Mouse (Mus musculus) testis, postnatal 14 days (tissue): ENCODE measurements at regions not wholly inside any gene's neighbourhood (a gene's known extent, or its start where the extent isn't known, plus 50 kb on each side); places are given as distances from the start of the nearest gene placed in this dataset.

Source experiments
- DNase-seq: peaks from one replicate; pipeline ENCODE4 v3.0.0; 2021; ENCODE audit warnings: low spot score

GRCm38 (mm10) chr3:33902431-33902830 is 58.3 kb upstream of the Ccdc39 start:
- no peak for DNase-seq

GRCm38 (mm10) chr3:33903326-33903725 is 59.2 kb upstream of the Ccdc39 start:
- DNase-seq, result peak; percentile 8

GRCm38 (mm10) chr3:33903816-33904215 is 59.7 kb upstream of the Ccdc39 start:
- no peak for DNase-seq

GRCm38 (mm10) chr3:33904854-33905678 is 61.0 kb upstream of the Ccdc39 start:
- DNase-seq, result peak; percentile 30

- DNase-seq, result no peak
Measured at GRCm38 (mm10) chr3:33905679-33906007, 61.5 kb upstream of the Ccdc39 start.

GRCm38 (mm10) chr3:33907061-33907460 is 63.0 kb upstream of the Ccdc39 start:
- no peak for DNase-seq

- no peak for DNase-seq
Measured at GRCm38 (mm10) chr3:33911559-33911958, 67.4 kb upstream of the Ccdc39 start.

GRCm38 (mm10) chr3:33913470-33913869 is 69.4 kb upstream of the Ccdc39 start:
- DNase-seq, result no peak

- DNase-seq, result no peak
Measured at GRCm38 (mm10) chr3:33914386-33914785, 70.3 kb upstream of the Ccdc39 start.

- no peak for DNase-seq
Measured at GRCm38 (mm10) chr3:33915777-33916176, 71.7 kb upstream of the Ccdc39 start.

- peak; percentile 33 for DNase-seq
Measured at GRCm38 (mm10) chr3:33916318-33916717, 72.2 kb upstream of the Ccdc39 start.

- DNase-seq, result no peak
Measured at GRCm38 (mm10) chr3:33916818-33917217, 72.7 kb upstream of the Ccdc39 start.

GRCm38 (mm10) chr3:33918785-33919184 is 74.7 kb upstream of the Ccdc39 start:
- DNase-seq, result peak; percentile 73

- no peak for DNase-seq
Measured at GRCm38 (mm10) chr3:33925072-33925471, 81.0 kb upstream of the Ccdc39 start.

- DNase-seq, result peak; percentile 43
Measured at GRCm38 (mm10) chr3:33955064-33955463, 64.7 kb upstream of the Fxr1 start.

- peak; percentile 62 for DNase-seq
Measured at GRCm38 (mm10) chr3:33955854-33956624, 63.7 kb upstream of the Fxr1 start.

- DNase-seq, result no peak
Measured at GRCm38 (mm10) chr3:33956625-33957023, 63.1 kb upstream of the Fxr1 start.

GRCm38 (mm10) chr3:33957676-33958075 is 62.1 kb upstream of the Fxr1 start:
- no peak for DNase-seq

- no peak for DNase-seq
Measured at GRCm38 (mm10) chr3:33958216-33958615, 61.5 kb upstream of the Fxr1 start.

- DNase-seq, result no peak
Measured at GRCm38 (mm10) chr3:33960211-33960610, 59.5 kb upstream of the Fxr1 start.

- DNase-seq, result no peak
Measured at GRCm38 (mm10) chr3:33962938-33963337, 56.8 kb upstream of the Fxr1 start.

GRCm38 (mm10) chr3:33967184-33967583 is 52.6 kb upstream of the Fxr1 start:
- DNase-seq, result no peak
